Mouse (Mus musculus): ENCODE measurements at regions not wholly inside any gene's neighbourhood (a gene's known extent, or its start where the extent isn't known, plus 50 kb on each side); places are given as distances from the start of the nearest gene placed in this dataset.

- no peak for TF ChIP-seq CTCF (IDR thresholded peaks at IDR 0.05; ENCODE audit: borderline replicate concordance, extremely low read depth, insufficient read depth, insufficient read length)
- no peak for TF ChIP-seq POLR2A (IDR thresholded peaks at IDR 0.05; ENCODE audit: borderline replicate concordance, extremely low read depth, insufficient read depth, insufficient read length, poor library complexity, severe bottlenecking)
Observed at GRCm38 (mm10) chr12:6263962-6264361, 888.5 kb upstream of the Klhl29 start.
